Mouse (Mus musculus) bone marrow, adult 2 months (tissue): ENCODE data around the gene Ubqln4. TPM values are rescaled to one million over a fixed set of nuclear protein-coding genes. Genes with fewer than 3 reads are reported as not detected.

Experiments used
- H3K27ac ChIP-seq: fragments of 200-500 bp; 2 replicates; pipeline ENCODE4 v1.5.1; 2012; ENCODE audit warnings: low read depth, mild to moderate bottlenecking, control low read depth, inconsistent platforms, low read length; ENCODE audit not compliant: control insufficient read depth, poor library complexity, insufficient read depth
- H3K4me1 ChIP-seq: fragments of 200-500 bp; 2 replicates; pipeline ENCODE4 v1.6.1; 2011; ENCODE audit warnings: low read length; ENCODE audit not compliant: control insufficient read depth, insufficient read depth
- H3K4me3 ChIP-seq: fragments of 200-500 bp; replicated peaks from 2 replicates; pipeline ENCODE3; 2011; ENCODE audit warnings: mild to moderate bottlenecking, low read depth, low read length, control low read depth; ENCODE audit not compliant: control insufficient read depth
- CTCF ChIP-seq: fragments of 200-500 bp; IDR thresholded peaks from 2 replicates; pipeline ENCODE4 v1.5.1; 2011; ENCODE audit warnings: low read length, control low read depth; ENCODE audit not compliant: control insufficient read depth, insufficient read depth
- POLR2A ChIP-seq: fragments of 200-500 bp; IDR thresholded peaks from 2 replicates; pipeline ENCODE4 v1.6.1; 2011; ENCODE audit warnings: low read depth, mild to moderate bottlenecking, control low read depth, low read length, borderline replicate concordance; ENCODE audit not compliant: control insufficient read depth
- WGBS: fragments of 180-500 bp; shearing (Covaris S2); methylation state at CpG from one replicate; pipeline ENCODE4 v1.1.7; 2018; 5-methylcytosine and 5-hydroxymethylcytosine counted together
- polyA plus RNA-seq: library from polyadenylated mRNA; stranded (reverse); fragments of >200 nt; gene quantifications from 2 replicates; pipeline ENCODE4 v1.2.4, GENCODE M21; 2011; ENCODE audit warnings: low replicate concordance; ENCODE audit not compliant: missing spikeins, insufficient read depth, insufficient read length

Gene Ubqln4
- polyA plus RNA-seq, 1 experiment: 25.2 TPM

- Histone ChIP-seq H3K4me3 (peak overlapping the region; percentile 98), H3K27ac (peak overlapping the region; percentile 85), H3K4me1 (no peaks in the 10 kb centered on the region; the same call in 1 of the 2 replicates)
- TF ChIP-seq POLR2A (no peak), CTCF (no peak)
- 3% methylated on average over 16 of the region's 16 CpGs for WGBS
These were observed 1.4 kb upstream of the Ubqln4 start for GRCm38 (mm10) chr3:88552082-88552645.

- peak within 1 kb of the TSS; percentile 98 for H3K4me3 ChIP-seq
- TF ChIP-seq POLR2A (peak; percentile 77; the same call in 1 of the 2 replicates), CTCF (no peak)
- H3K4me1 ChIP-seq: no peaks in the 10 kb centered on the region; the same call in 1 of the 2 replicates
- H3K27ac ChIP-seq: peak within 1 kb of the TSS; percentile 85
- under 1% methylated on average over 48 of the region's 48 CpGs for WGBS
These were observed 658 bp upstream of the Ubqln4 start, which contains the start of gene Lamtor2 for GRCm38 (mm10) chr3:88552676-88553524. Gene Lamtor2 (minus strand): TSS chr3:88553074.

GRCm38 (mm10) chr3:88553880-88554586 lies 475 bp downstream of the Ubqln4 start:
- no peaks in the 10 kb centered on the region; the same call in 1 of the 2 replicates for H3K4me1 ChIP-seq
- WGBS: under 1% methylated on average over 41 of the region's 41 CpGs
- peak overlapping the region; percentile 96 for H3K4me3 ChIP-seq
- TF ChIP-seq POLR2A (no peak), CTCF (no peak)
- peak overlapping the region; percentile 68 for H3K27ac ChIP-seq

GRCm38 (mm10) chr3:88555069-88555605 lies 1.6 kb downstream of the Ubqln4 start:
- TF ChIP-seq POLR2A (no peak), CTCF (no peak)
- no peak overlapping the region for H3K4me3 ChIP-seq
- H3K27ac ChIP-seq: no peak overlapping the region
- H3K4me1 ChIP-seq: no peaks in the 10 kb centered on the region; the same call in 1 of the 2 replicates
- 90% methylated on average over 5 of the region's 5 CpGs for WGBS

GRCm38 (mm10) chr3:88555731-88556130 lies 2.2 kb downstream of the Ubqln4 start:
- Histone ChIP-seq H3K27ac (no peak overlapping the region), H3K4me3 (no peak overlapping the region), H3K4me1 (no peaks in the 10 kb centered on the region; the same call in 1 of the 2 replicates)
- WGBS: 96% methylated on average over 6 of the region's 6 CpGs
- no peak for TF ChIP-seq POLR2A
- no peak for TF ChIP-seq CTCF

- H3K27ac ChIP-seq: no peak overlapping the region
These were observed 3.1 kb downstream of the Ubqln4 start for GRCm38 (mm10) chr3:88556616-88557015.

GRCm38 (mm10) chr3:88559596-88559995 lies 6.0 kb downstream of the Ubqln4 start:
- TF ChIP-seq POLR2A (no peak), CTCF (no peak)
- Histone ChIP-seq H3K27ac (no peak overlapping the region), H3K4me3 (no peak overlapping the region), H3K4me1 (no peaks in the 10 kb centered on the region)
- 96% methylated on average over 9 of the region's 9 CpGs for WGBS

More at GRCm38 (mm10) chr3:88556616-88557015, 3.1 kb downstream of the Ubqln4 start:
- no peaks in the 10 kb centered on the region; the same call in 1 of the 2 replicates for H3K4me1 ChIP-seq
- H3K4me3 ChIP-seq: no peak overlapping the region
- TF ChIP-seq CTCF: no peak
- no peak for TF ChIP-seq POLR2A
- 90% methylated on average over 8 of the region's 8 CpGs for WGBS
